Mouse (Mus musculus) heart, postnatal 25 days (tissue): ENCODE results near the gene Rab8a. TPM values are rescaled to one million over a fixed set of nuclear protein-coding genes. Genes with fewer than 3 reads are reported as not detected.

Experiments
- DNase-seq: peaks from one replicate; pipeline ENCODE4 v3.0.0; 2022; ENCODE audit warnings: low spot score
- intact Hi-C: fragments of 180-260 bp; cut with DNase I; formaldehyde crosslinking; loops from one replicate; pipeline ENCODE4 v1.15.1; 2025
- total RNA-seq, 2 experiments: library from RNA; stranded (reverse); gene quantifications; 2 replicates each; pipeline ENCODE4 v1.2.3; 2021

The Rab8a gene
- total RNA-seq, 2 experiments from 2014 or later: 23.4 to 23.5 TPM

- intact Hi-C loops: no loop called here
- no peak for DNase-seq
These were observed 15.5 kb upstream of the Rab8a start for GRCm38 (mm10) chr8:72145511-72145910.

GRCm38 (mm10) chr8:72146056-72146455 is 14.9 kb upstream of the Rab8a start:
- DNase-seq: no peak
- intact Hi-C loops: no loop called here

- no peak for DNase-seq
- intact Hi-C loops: no loop called here
These were observed 14.4 kb upstream of the Rab8a start for GRCm38 (mm10) chr8:72146556-72146955.

- intact Hi-C loops: no loop called here
These were observed 13.7 kb upstream of the Rab8a start for GRCm38 (mm10) chr8:72147266-72147665.

GRCm38 (mm10) chr8:72149056-72149455 is 11.9 kb upstream of the Rab8a start:
- no peak for DNase-seq

More at GRCm38 (mm10) chr8:72147266-72147665, 13.7 kb upstream of the Rab8a start:
- DNase-seq: no peak

GRCm38 (mm10) chr8:72151418-72152078 is 9.5 kb upstream of the Rab8a start:
- intact Hi-C loops: no loop called here
- DNase-seq: no peak

More at GRCm38 (mm10) chr8:72149056-72149455, 11.9 kb upstream of the Rab8a start:
- intact Hi-C loops: no loop called here

- DNase-seq: no peak
- intact Hi-C loops: no loop called here
These were observed 7.6 kb upstream of the Rab8a start for GRCm38 (mm10) chr8:72153382-72153781.

GRCm38 (mm10) chr8:72158096-72158495 is 2.9 kb upstream of the Rab8a start:
- no peak for DNase-seq
- intact Hi-C loops: no loop called here

- no peak for DNase-seq
- intact Hi-C loops: no loop called here
These were observed 2.3 kb upstream of the Rab8a start for GRCm38 (mm10) chr8:72158726-72159125.

GRCm38 (mm10) chr8:72160007-72160406 is 993 bp upstream of the Rab8a start:
- DNase-seq: no peak
- intact Hi-C loops: loop anchor here (2.0 kb wide), 1 partner anchor 21 kb away; no protein-coding TSS in a partner anchor

GRCm38 (mm10) chr8:72162821-72163220 is 1.8 kb downstream of the Rab8a start:
- intact Hi-C loops: no loop called here
- DNase-seq: no peak

GRCm38 (mm10) chr8:72169098-72169668 is 8.2 kb downstream of the Rab8a start:
- no peak for DNase-seq
- intact Hi-C loops: no loop called here

GRCm38 (mm10) chr8:72169681-72170249 is 8.8 kb downstream of the Rab8a start:
- DNase-seq: no peak
- intact Hi-C loops: no loop called here

- peak; percentile 18 for DNase-seq
- intact Hi-C loops: loop anchor here (2.0 to 5.0 kb wide), 3 partner anchors 40 to 189 kb away; partner anchors contain the start of genes Ap1m1 and Fam32a
These were observed 16.4 kb downstream of the Rab8a start for GRCm38 (mm10) chr8:72177346-72177925.

GRCm38 (mm10) chr8:72183554-72184202 is 22.7 kb downstream of the Rab8a start:
- intact Hi-C loops: no loop called here

GRCm38 (mm10) chr8:72187793-72188331 is 26.9 kb downstream of the Rab8a start:
- intact Hi-C loops: no loop called here

More at GRCm38 (mm10) chr8:72183554-72184202, 22.7 kb downstream of the Rab8a start:
- DNase-seq: no peak

GRCm38 (mm10) chr8:72189417-72190214 is 28.6 kb downstream of the Rab8a start, which contains the start of gene Hsh2d:
Gene Hsh2d (plus strand): TSS chr8:72189638.
- no peak for DNase-seq
- intact Hi-C loops: no loop called here

More at GRCm38 (mm10) chr8:72187793-72188331, 26.9 kb downstream of the Rab8a start:
- DNase-seq: peak; percentile 9

GRCm38 (mm10) chr8:72190215-72190539 is 29.2 kb downstream of the Rab8a start:
- intact Hi-C loops: no loop called here
- DNase-seq: no peak

- intact Hi-C loops: no loop called here
- no peak for DNase-seq
These were observed 31.1 kb downstream of the Rab8a start for GRCm38 (mm10) chr8:72192065-72192464.
